Mouse (Mus musculus) CH12.LX (cell line): ENCODE measurements around the gene Brdt.

Experiments
- CTCF ChIP-seq, 2 experiments: IDR thresholded peaks in 1 of 2; conservative IDR thresholded peaks in 1 of 2; 2 replicates each; pipeline ENCODE4 v1.5.1; 2011 to 2012; ENCODE audit warnings: low read depth in 2 of 2, low read length in 2 of 2, improper control_type of control experiment in 1 of 2, inconsistent platforms in 1 of 2, mild to moderate bottlenecking in 1 of 2, moderate library complexity in 1 of 2
- JUN ChIP-seq: IDR thresholded peaks from 2 replicates; pipeline ENCODE4 v1.6.1; 2011; ENCODE audit warnings: low read depth, mild to moderate bottlenecking, low read length, improper control_type of control experiment, moderate library complexity; ENCODE audit not compliant: insufficient read depth
- KAT2A ChIP-seq: IDR thresholded peaks from 2 replicates; pipeline ENCODE4 v1.6.1; 2012; ENCODE audit warnings: low read length, improper control_type of control experiment, inconsistent platforms; ENCODE audit not compliant: insufficient replicate concordance
- MXI1 ChIP-seq: IDR thresholded peaks from 2 replicates; pipeline ENCODE4 v1.6.1; 2011; ENCODE audit warnings: mild to moderate bottlenecking, low read depth, low read length, improper control_type of control experiment
- NRF1 ChIP-seq: IDR thresholded peaks from 2 replicates; pipeline ENCODE4 v1.6.1; 2014; ENCODE audit warnings: low read depth, mild to moderate bottlenecking, inconsistent platforms, low read length, improper control_type of control experiment, moderate library complexity
- POLR2A ChIP-seq: IDR thresholded peaks from 2 replicates; pipeline ENCODE4 v1.6.1; 2011; ENCODE audit warnings: low read depth, mild to moderate bottlenecking, improper control_type of control experiment, low read length
- POLR2AphosphoS2 ChIP-seq: IDR thresholded peaks from 2 replicates; pipeline ENCODE4 v1.6.1; 2011; ENCODE audit warnings: low read depth, low read length, improper control_type of control experiment
- RAD21 ChIP-seq: IDR thresholded peaks from 2 replicates; pipeline ENCODE4 v1.6.1; 2011; ENCODE audit warnings: low read depth, mild to moderate bottlenecking, low read length, improper control_type of control experiment, moderate library complexity
- RCOR1 ChIP-seq: conservative IDR thresholded peaks from 2 replicates; pipeline ENCODE4 v1.6.1; 2012; ENCODE audit warnings: low read depth, mild to moderate bottlenecking, inconsistent platforms, low read length, improper control_type of control experiment
- UBTF ChIP-seq: IDR thresholded peaks from 2 replicates; pipeline ENCODE4 v1.6.1; 2012; ENCODE audit warnings: low read depth, mild to moderate bottlenecking, inconsistent platforms, low read length, improper control_type of control experiment, moderate library complexity

DNA sequence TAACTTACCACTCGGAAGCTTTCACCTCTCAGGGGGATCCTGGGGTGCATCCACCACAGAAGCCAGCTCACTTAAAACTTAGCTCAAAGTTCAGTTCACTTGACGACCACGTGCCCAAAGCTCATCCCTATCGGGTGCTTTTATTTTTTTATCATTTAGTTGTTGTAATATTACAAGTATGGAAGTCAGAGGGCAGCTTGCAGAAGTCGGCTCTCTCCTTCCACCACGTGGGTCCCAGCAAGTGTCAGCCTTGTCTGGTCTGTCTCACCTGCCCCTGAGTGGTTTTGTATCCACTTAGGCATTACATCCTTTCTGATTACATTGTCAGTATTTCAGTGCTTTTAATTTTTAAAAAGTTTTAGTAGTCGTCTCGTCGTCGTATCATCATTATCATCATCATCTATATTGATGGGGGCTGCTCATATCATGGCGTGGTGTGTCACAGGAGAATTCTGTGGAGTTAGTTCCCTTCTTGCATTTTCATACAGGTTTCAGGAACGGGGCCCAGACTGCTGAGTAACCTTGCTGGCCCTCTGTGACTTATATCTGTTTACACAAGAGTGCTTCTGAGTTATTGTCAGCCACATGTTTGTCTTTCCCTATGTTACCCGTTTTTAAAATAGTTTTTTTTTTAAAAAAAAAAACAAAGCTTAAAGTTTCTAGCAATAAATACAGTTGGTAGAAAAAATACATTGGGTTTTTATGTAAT, 26.7 kb upstream of the Brdt start:
- TF ChIP-seq POLR2A = no peak
- TF ChIP-seq JUN = no peak
- TF ChIP-seq CTCF (conservative IDR thresholded peaks at IDR 0.05 in 1 of 2, IDR thresholded peaks at IDR 0.05 in 1 of 2; ENCODE audit: low read depth in 2 of 2, low read length in 2 of 2) = no peak
- TF ChIP-seq NRF1 = no peak
- TF ChIP-seq KAT2A = no peak
- TF ChIP-seq RAD21 = no peak
- no peak for TF ChIP-seq MXI1
- TF ChIP-seq RCOR1 = no peak
- TF ChIP-seq POLR2AphosphoS2 = no peak
- TF ChIP-seq UBTF = no peak
